8 mouse cellular contexts compared by ENCODE assay signal in the genomic region with DNA sequence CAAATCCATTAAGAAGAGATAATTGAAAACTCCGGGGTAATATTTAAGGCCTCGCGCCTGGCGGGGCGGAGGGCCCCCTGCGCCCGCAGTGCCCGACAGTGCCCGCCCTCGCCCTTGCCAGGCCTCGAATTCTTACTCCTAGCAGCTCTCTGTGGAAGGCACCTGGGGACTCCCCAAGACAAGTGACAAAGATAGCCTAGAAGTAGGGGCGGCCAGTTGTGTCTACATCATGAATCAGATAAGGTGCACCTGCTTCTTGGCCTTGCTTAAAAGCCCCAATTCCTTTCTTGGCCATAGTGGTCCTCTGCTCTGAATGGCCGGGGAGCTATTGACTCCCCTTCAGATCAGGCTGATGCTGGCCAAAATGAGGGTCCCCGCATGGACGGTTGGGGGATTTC.
DNase-seq lines count a peak whose midpoint lies in the region; ATAC-seq and TF ChIP-seq lines count a peak whose summit lies in the region.

No protein-coding gene starts in this region.

- peak overlapping the region; percentile 28 for H3K4me3 ChIP-seq in kidney, postnatal 0 days (replicated peaks; ENCODE audit: low read depth, low read length)
- H3K4me3 ChIP-seq in forebrain, embryonic 10.5 days: peak overlapping the region; percentile 40
- H3K4me3 ChIP-seq in intestine, embryonic 16.5 days (ENCODE audit: low read length): peak overlapping the region; percentile 31; the same call in 1 of the 2 replicates
- peak overlapping the region; percentile 35 for H3K4me3 ChIP-seq in neural tube, embryonic 13.5 days

- H3K27me3 ChIP-seq in kidney, postnatal 0 days (ENCODE audit: insufficient read depth, low read length): 0 out of 2 replicates have a peak, but pooled peaks cover 9% of the 10 kb centered on the region
- H3K27me3 ChIP-seq in forebrain, embryonic 10.5 days (ENCODE audit: poor library complexity, severe bottlenecking): peaks cover 100% of the 10 kb centered on the region
- H3K27me3 ChIP-seq in intestine, embryonic 16.5 days (replicated peaks; ENCODE audit: control insufficient read depth, insufficient read depth, low read length): peaks cover 36% of the 10 kb centered on the region
- H3K27me3 ChIP-seq in neural tube, embryonic 13.5 days: peaks cover 11% of the 10 kb centered on the region; the same call in 1 of the 2 replicates

- no peak for TF ChIP-seq CTCF in kidney, postnatal 0 days (IDR thresholded peaks at IDR 0.05; ENCODE audit: low read depth)

- peak overlapping the region; percentile 64 for H3K4me2 ChIP-seq in kidney, postnatal 0 days (ENCODE audit: low read length)
- H3K4me2 ChIP-seq in intestine, embryonic 16.5 days (ENCODE audit: low read depth, low read length): peak overlapping the region; percentile 60; the same call in 1 of the 2 replicates
- peak overlapping the region; percentile 76 for H3K4me2 ChIP-seq in neural tube, embryonic 13.5 days

- H3K36me3 ChIP-seq in kidney, postnatal 0 days (ENCODE audit: insufficient read depth, low read length): no peaks in the 10 kb centered on the region
- no peaks in the 10 kb centered on the region for H3K36me3 ChIP-seq in forebrain, embryonic 10.5 days (replicated peaks)
- H3K36me3 ChIP-seq in intestine, embryonic 16.5 days (ENCODE audit: control insufficient read depth, insufficient read depth, low read length): no peaks in the 10 kb centered on the region
- H3K36me3 ChIP-seq in neural tube, embryonic 13.5 days: no peaks in the 10 kb centered on the region

- 27% methylated on average over 15 of the region's 15 CpGs for WGBS in kidney, postnatal 0 days
- WGBS in forebrain, embryonic 10.5 days: 9% methylated on average over 15 of the region's 15 CpGs
- 29% methylated on average over 15 of the region's 15 CpGs for WGBS in intestine, embryonic 16.5 days
- WGBS in neural tube, embryonic 13.5 days: 13% methylated on average over 15 of the region's 15 CpGs

- no peak for DNase-seq in kidney, postnatal 0 days (ENCODE audit: low spot score)
- DNase-seq in kidney, adult 9 months: no peak
- DNase-seq in forebrain, embryonic 10.5 days (ENCODE audit: extremely low spot score, low spot score): no peak
- no peak for DNase-seq in cerebellum, adult 8-10 months
- no peak for DNase-seq in cerebellum, adult 11-12 months
- no peak for DNase-seq in adrenal gland, adult 8-10 months

- H3K9ac ChIP-seq in kidney, postnatal 0 days (ENCODE audit: low read depth, low read length): no peak overlapping the region
- H3K9ac ChIP-seq in intestine, embryonic 16.5 days (ENCODE audit: low read depth, low read length): no peak overlapping the region
- H3K9ac ChIP-seq in neural tube, embryonic 13.5 days: peak overlapping the region; percentile 71

- ATAC-seq in kidney, postnatal 0 days (replicated peaks; ENCODE audit: low FRiP score, low read depth): no peak
- ATAC-seq in intestine, embryonic 16.5 days: 0 out of 2 replicates have a peak, but pooled peaks have one; percentile 16
- peak; percentile 40; the same call in 1 of the 2 replicates for ATAC-seq in neural tube, embryonic 13.5 days (ENCODE audit: low read depth)

- H3K4me1 ChIP-seq in kidney, postnatal 0 days (replicated peaks; ENCODE audit: insufficient read depth, low read length): peaks cover 31% of the 10 kb centered on the region
- H3K4me1 ChIP-seq in forebrain, embryonic 10.5 days: peaks cover 12% of the 10 kb centered on the region
- H3K4me1 ChIP-seq in intestine, embryonic 16.5 days (ENCODE audit: control insufficient read depth, insufficient read depth, low read length): peaks cover 20% of the 10 kb centered on the region
- H3K4me1 ChIP-seq in neural tube, embryonic 13.5 days (replicated peaks): peaks cover 94% of the 10 kb centered on the region

- no peak overlapping the region for H3K27ac ChIP-seq in kidney, postnatal 0 days
- no peak overlapping the region for H3K27ac ChIP-seq in forebrain, embryonic 10.5 days
- H3K27ac ChIP-seq in intestine, embryonic 16.5 days (ENCODE audit: low read length): no peak overlapping the region
- peak overlapping the region; percentile 92 for H3K27ac ChIP-seq in neural tube, embryonic 13.5 days (replicated peaks)

- H3K9me3 ChIP-seq in kidney, postnatal 0 days (replicated peaks; ENCODE audit: low read length): no peaks in the 10 kb centered on the region
- no peaks in the 10 kb centered on the region for H3K9me3 ChIP-seq in forebrain, embryonic 10.5 days
- no peaks in the 10 kb centered on the region for H3K9me3 ChIP-seq in intestine, embryonic 16.5 days (ENCODE audit: control insufficient read depth, low read length)
- no peaks in the 10 kb centered on the region for H3K9me3 ChIP-seq in neural tube, embryonic 13.5 days
